Mouse (Mus musculus) testis, adult 2 months (tissue): ENCODE data around the gene Unc119.

Experiments used
- CTCF ChIP-seq: fragments of 200-500 bp; IDR thresholded peaks from 2 replicates; pipeline ENCODE4 v1.5.1; 2012; ENCODE audit warnings: low read depth, mild to moderate bottlenecking, inconsistent platforms, low read length, moderate library complexity; ENCODE audit not compliant: control insufficient read depth, insufficient read depth, insufficient replicate concordance
- POLR2A ChIP-seq: fragments of 200-500 bp; IDR thresholded peaks from 2 replicates; pipeline ENCODE4 v1.6.1; 2012; ENCODE audit warnings: low read depth, mild to moderate bottlenecking, inconsistent platforms, low read length, moderate library complexity; ENCODE audit not compliant: control insufficient read depth

- peak; percentile 96 for TF ChIP-seq POLR2A
- no peak for TF ChIP-seq CTCF
Observed at GRCm38 (mm10) chr11:78301357-78302084, 41.8 kb upstream of the Unc119 start, which contains the start of gene Spag5.
